Mouse (Mus musculus) CH12.LX (cell line): ENCODE results near the gene Gna15.

Source experiments
- CHD1 ChIP-seq: IDR thresholded peaks from 2 replicates; pipeline ENCODE4 v1.6.1; 2012; ENCODE audit warnings: low read depth, low read length, improper control_type of control experiment, inconsistent platforms
- CHD2 ChIP-seq: IDR thresholded peaks from 2 replicates; pipeline ENCODE4 v1.6.1; 2011; ENCODE audit warnings: low read length, improper control_type of control experiment
- CTCF ChIP-seq, 2 experiments: IDR thresholded peaks in 1 of 2; conservative IDR thresholded peaks in 1 of 2; 2 replicates each; pipeline ENCODE4 v1.5.1; 2011 to 2012; ENCODE audit warnings: low read depth in 2 of 2, low read length in 2 of 2, improper control_type of control experiment in 1 of 2, inconsistent platforms in 1 of 2, mild to moderate bottlenecking in 1 of 2, moderate library complexity in 1 of 2
- ELF1 ChIP-seq: IDR thresholded peaks from 2 replicates; pipeline ENCODE4 v1.6.1; 2014; ENCODE audit warnings: low read depth, mild to moderate bottlenecking, inconsistent platforms, low read length, improper control_type of control experiment
- GABPA ChIP-seq: IDR thresholded peaks from 2 replicates; pipeline ENCODE4 v1.6.1; 2012; ENCODE audit warnings: low read depth, low read length, improper control_type of control experiment, inconsistent platforms; ENCODE audit not compliant: insufficient replicate concordance
- HCFC1 ChIP-seq: IDR thresholded peaks from 2 replicates; pipeline ENCODE4 v1.6.1; 2012; ENCODE audit warnings: low read depth, mild to moderate bottlenecking, inconsistent platforms, low read length, improper control_type of control experiment
- KAT2A ChIP-seq: IDR thresholded peaks from 2 replicates; pipeline ENCODE4 v1.6.1; 2012; ENCODE audit warnings: low read length, improper control_type of control experiment, inconsistent platforms; ENCODE audit not compliant: insufficient replicate concordance
- MAZ ChIP-seq: IDR thresholded peaks from 2 replicates; pipeline ENCODE4 v1.6.1; 2012; ENCODE audit warnings: low read depth, mild to moderate bottlenecking, inconsistent platforms, low read length, improper control_type of control experiment, moderate library complexity
- POLR2A ChIP-seq: IDR thresholded peaks from 2 replicates; pipeline ENCODE4 v1.6.1; 2011; ENCODE audit warnings: low read depth, mild to moderate bottlenecking, improper control_type of control experiment, low read length
- POLR2AphosphoS2 ChIP-seq: IDR thresholded peaks from 2 replicates; pipeline ENCODE4 v1.6.1; 2011; ENCODE audit warnings: low read depth, low read length, improper control_type of control experiment
- RCOR1 ChIP-seq: conservative IDR thresholded peaks from 2 replicates; pipeline ENCODE4 v1.6.1; 2012; ENCODE audit warnings: low read depth, mild to moderate bottlenecking, inconsistent platforms, low read length, improper control_type of control experiment
- UBTF ChIP-seq: IDR thresholded peaks from 2 replicates; pipeline ENCODE4 v1.6.1; 2012; ENCODE audit warnings: low read depth, mild to moderate bottlenecking, inconsistent platforms, low read length, improper control_type of control experiment, moderate library complexity
- USF2 ChIP-seq: conservative IDR thresholded peaks from 2 replicates; pipeline ENCODE4 v1.6.1; 2011; ENCODE audit warnings: low read depth, low read length, improper control_type of control experiment

GRCm38 (mm10) chr10:81557491-81557890, 33.5 kb upstream of the Gna15 start:
- TF ChIP-seq POLR2A (no peak), HCFC1 (no peak), UBTF (no peak), MAZ (no peak), CHD1 (no peak), CTCF (conservative IDR thresholded peaks at IDR 0.05 in 1 of 2, IDR thresholded peaks at IDR 0.05 in 1 of 2; ENCODE audit: low read depth in 2 of 2, low read length in 2 of 2) (no peak), POLR2AphosphoS2 (no peak), USF2 (no peak), KAT2A (no peak), RCOR1 (no peak), CHD2 (no peak), ELF1 (no peak), GABPA (no peak)
